In genomic region chr8:84742171-84743053, GRCm38 (mm10) we compare ENCODE assay signal across 8 mouse cellular contexts. TPM values are rescaled to one million over a fixed set of nuclear protein-coding genes. Genes with fewer than 3 reads are reported as not detected.
DNase-seq lines count a peak whose midpoint lies in the region; ATAC-seq lines count a peak whose summit lies in the region.

No protein-coding gene starts in this region.

- no peaks in the 10 kb centered on the region for H3K36me3 ChIP-seq in forebrain, embryonic 15.5 days

- H3K4me1 ChIP-seq in forebrain, embryonic 15.5 days = peaks cover 98% of the 10 kb centered on the region

- no peaks in the 10 kb centered on the region for H3K27me3 ChIP-seq in forebrain, embryonic 15.5 days

- H3K9ac ChIP-seq in forebrain, embryonic 15.5 days (replicated peaks) = peak overlapping the region; percentile 35; the same call in 1 of the 2 replicates

- WGBS in forebrain, embryonic 15.5 days = 4% methylated on average over 32 of the region's 32 CpGs

- ATAC-seq in forebrain, embryonic 15.5 days (replicated peaks) = peak; percentile 44
- ATAC-seq in frontal cortex, adult (ENCODE audit: low TSS enrichment) = no peak

- H3K27ac ChIP-seq in forebrain, embryonic 15.5 days (replicated peaks) = peak overlapping the region; percentile 82

- peak overlapping the region; percentile 34 for H3K4me2 ChIP-seq in forebrain, embryonic 15.5 days (replicated peaks)

- DNase-seq in urinary bladder, postnatal 25 days (ENCODE audit: low spot score) = peak; percentile 57
- DNase-seq in urinary bladder, postnatal 10 days (ENCODE audit: low spot score) = no peak
- peak; percentile 81 for DNase-seq in heart, postnatal 4 days
- peak; percentile 79 for DNase-seq in lung, postnatal 10 days
- peak; percentile 52 to 70 for DNase-seq in urinary bladder, postnatal 36 days (ENCODE audit: low spot score in 2 of 2)
- no peak for DNase-seq in frontal cortex, adult 2 months (ENCODE audit: extremely low spot score in 1 of 2, low spot score in 1 of 2)

- H3K9me3 ChIP-seq in forebrain, embryonic 15.5 days = no peaks in the 10 kb centered on the region

- peak overlapping the region; percentile 9; the same call in 1 of the 2 replicates for H3K4me3 ChIP-seq in forebrain, embryonic 15.5 days

RNA-seq across cellular contexts. Expression of gene G430095P16Rik, which starts 19.6 kb away (rescaled TPM):
- 2.7 TPM in 2 replicates for polyA plus RNA-seq in forebrain, embryonic 15.5 days (2015; fragmentation: Nextera tagmentation; extraction: Ambion mirVana)
- total RNA-seq in heart, postnatal 4 days (2021) = 1 to 10 TPM; 1.1 to 1.3 TPM
- polyA plus RNA-seq in frontal cortex, adult 2 months (2012; rRNA removed) = 0.36 TPM in 1 of 2 replicates, not detected in the other

RNA-seq across cellular contexts. Expression of gene Lyl1, which starts 41.2 kb away (rescaled TPM):
- 2.1 and 2.5 TPM in 2 replicates for polyA plus RNA-seq in forebrain, embryonic 15.5 days (2015; fragmentation: Nextera tagmentation; extraction: Ambion mirVana)
- total RNA-seq in heart, postnatal 4 days (2021) = 10 to 100 TPM in 1 of 2 experiments, 1 to 10 TPM in 1; 9.6 to 10.6 TPM
- 2.9 and 4.1 TPM in 2 replicates for polyA plus RNA-seq in frontal cortex, adult 2 months (2012; rRNA removed)

RNA-seq across cellular contexts. Expression of gene Nacc1, which starts 54.8 kb away (rescaled TPM):
- polyA plus RNA-seq in forebrain, embryonic 15.5 days (2015; fragmentation: Nextera tagmentation; extraction: Ambion mirVana) = 15.5 and 16.4 TPM in 2 replicates
- total RNA-seq in heart, postnatal 4 days (2021) = 10 to 100 TPM; 65.0 to 68.7 TPM
- 79.7 and 79.8 TPM in 2 replicates for polyA plus RNA-seq in frontal cortex, adult 2 months (2012; rRNA removed)

RNA-seq across cellular contexts. Expression of gene Trmt1, which starts 56.3 kb away (rescaled TPM):
- polyA plus RNA-seq in forebrain, embryonic 15.5 days (2015; fragmentation: Nextera tagmentation; extraction: Ambion mirVana) = 62.4 and 64.0 TPM in 2 replicates
- 10 to 100 TPM; 47.4 to 48.8 TPM for total RNA-seq in heart, postnatal 4 days (2021)
- 143 and 157 TPM in 2 replicates for polyA plus RNA-seq in frontal cortex, adult 2 months (2012; rRNA removed)

RNA-seq across cellular contexts. Expression of gene Nfix, which starts 57.7 kb away (rescaled TPM):
- 413 and 445 TPM in 2 replicates for polyA plus RNA-seq in forebrain, embryonic 15.5 days (2015; fragmentation: Nextera tagmentation; extraction: Ambion mirVana)
- 100 to 1,000 TPM; 189 to 211 TPM for total RNA-seq in heart, postnatal 4 days (2021)
- polyA plus RNA-seq in frontal cortex, adult 2 months (2012; rRNA removed) = 51.3 and 61.3 TPM in 2 replicates

Comparison
In these comparisons a context has a peak if more than half of its experiments do, and no peak if none do; other contexts are left out.
1. DNase-seq: peak in urinary bladder, postnatal 25 days (single experiment), heart, postnatal 4 days (single experiment), lung, postnatal 10 days (single experiment) and urinary bladder, postnatal 36 days (2 of 2); none in urinary bladder, postnatal 10 days (single experiment) and frontal cortex, adult 2 months (0 of 2).